Mouse (Mus musculus) G1E (cell line): Measurements from ENCODE around the gene Nlrp3. TPM values are rescaled to one million over a fixed set of nuclear protein-coding genes. Genes with fewer than 3 reads are reported as not detected.

Experiments
- ATAC-seq: 2 replicates; pipeline ENCODE4 v1.8.0; 2016; ENCODE audit warnings: mild to moderate bottlenecking; ENCODE audit not compliant: insufficient number of reproducible peaks, poor library complexity, low FRiP score, severe bottlenecking; ENCODE audit errors: extremely low read depth
- DNase-seq: peaks from one replicate; pipeline ENCODE4 v3.0.0; 2012; ENCODE audit warnings: low spot score
- H3K27me3 ChIP-seq: 2 replicates; pipeline ENCODE4 v1.6.1; 2012; ENCODE audit warnings: mild to moderate bottlenecking, low read length, inconsistent platforms; ENCODE audit not compliant: insufficient read depth
- H3K36me3 ChIP-seq: replicated peaks from 2 replicates; pipeline ENCODE3; 2012; ENCODE audit warnings: mild to moderate bottlenecking, inconsistent platforms
- H3K4me1 ChIP-seq: 2 replicates; pipeline ENCODE4 v1.6.1; 2012; ENCODE audit warnings: low read depth, low read length, inconsistent platforms, mixed read lengths; ENCODE audit not compliant: insufficient read depth
- H3K4me3 ChIP-seq: 2 replicates; pipeline ENCODE4 v1.5.1; 2012; ENCODE audit warnings: low read depth, mild to moderate bottlenecking, inconsistent platforms, low read length, moderate library complexity, mixed read lengths
- H3K9me3 ChIP-seq: replicated peaks from 2 replicates; pipeline ENCODE4 v1.6.1; 2012; ENCODE audit warnings: inconsistent platforms
- CTCF ChIP-seq: IDR thresholded peaks from 2 replicates; pipeline ENCODE4 v1.5.1; 2012; ENCODE audit warnings: low read depth, low read length, inconsistent platforms, mixed read lengths
- GATA1 ChIP-seq: IDR thresholded peaks from 2 replicates; pipeline ENCODE4 v1.6.1; 2012; ENCODE audit warnings: borderline replicate concordance, low read length, inconsistent platforms, mixed read lengths
- GATA2 ChIP-seq: IDR thresholded peaks from 2 replicates; pipeline ENCODE4 v1.6.1; 2012; ENCODE audit warnings: low read depth, low read length, inconsistent platforms, borderline replicate concordance
- POLR2AphosphoS5 ChIP-seq: IDR thresholded peaks from 2 replicates; pipeline ENCODE4 v1.6.1; 2012; ENCODE audit warnings: low read depth, low read length, inconsistent platforms; ENCODE audit not compliant: insufficient replicate concordance
- TAL1 ChIP-seq: conservative IDR thresholded peaks from 2 replicates; pipeline ENCODE4 v1.6.1; 2012; ENCODE audit warnings: low read depth, low read length, inconsistent platforms, mixed read lengths
- polyA plus RNA-seq: library from polyadenylated mRNA; stranded (reverse); fragments of >175 nt; gene quantifications from 2 replicates; pipeline ENCODE4 v1.2.3, GENCODE M21; 2012
- total RNA-seq, 2 experiments: library from RNA; stranded (forward) in 1 of 2; stranded (reverse) in 1 of 2; fragments of 200-1000 nt in 1 of 2; fragments of >200 nt in 1 of 2; fragmentation: Nextera tagmentation in 1 of 2; gene quantifications; 2 replicates each; pipeline ENCODE4 v1.2.3; 2014 to 2017

Gene Nlrp3
- total and polyA plus RNA-seq, 3 experiments = 0.71 TPM; not detected in 2

DNA sequence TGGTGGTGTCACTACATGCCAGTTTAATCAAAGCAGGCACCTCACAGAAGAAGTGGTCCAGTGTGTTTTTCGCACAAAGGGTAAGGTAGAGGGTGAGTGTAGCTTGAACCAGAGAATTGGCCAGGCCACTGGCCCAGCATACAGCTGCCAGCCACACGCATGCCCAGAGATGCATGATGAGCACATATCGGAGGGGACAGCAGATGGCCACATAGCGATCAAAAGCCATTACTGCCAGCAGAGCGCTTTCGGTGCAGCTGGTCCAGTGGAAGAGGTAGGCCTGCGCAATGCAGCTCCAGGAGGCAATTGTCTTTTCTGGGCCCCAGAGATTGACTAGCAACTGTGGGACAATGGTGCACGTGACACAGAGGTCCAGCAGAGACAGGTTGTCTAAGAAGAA lies 48.1 kb downstream of the Nlrp3 start:
- Histone ChIP-seq H3K4me3 (no peak overlapping the region), H3K27me3 (peaks cover 6% of the 10 kb centered on the region)

DNA sequence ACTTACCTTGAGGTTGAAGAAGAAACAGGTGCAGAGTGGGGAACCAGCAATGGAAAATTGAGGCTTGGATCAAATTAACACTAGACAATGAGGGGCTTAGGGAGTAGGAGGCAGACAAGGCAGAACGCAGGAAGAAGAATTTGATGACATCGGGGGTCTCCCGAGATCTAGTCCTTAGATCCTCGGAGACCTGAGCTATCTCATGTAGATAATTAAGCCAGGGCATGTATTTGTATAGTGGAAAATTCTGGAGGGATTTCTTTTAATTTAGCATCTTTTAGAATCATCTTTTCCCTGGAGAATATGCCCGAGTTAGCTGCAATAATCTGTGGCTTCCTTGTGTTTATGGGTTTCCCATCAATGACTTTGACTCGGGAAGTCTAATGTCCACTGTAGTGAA lies 51.8 kb downstream of the Nlrp3 start, which contains the start of gene Olfr223:
Gene Olfr223, minus strand, starts transcription at position 101 of the 400 bp plus-strand sequence.
- no peaks in the 10 kb centered on the region for H3K9me3 ChIP-seq
- H3K27me3 ChIP-seq = peaks cover 10% of the 10 kb centered on the region
- H3K4me1 ChIP-seq = no peaks in the 10 kb centered on the region
- TF ChIP-seq TAL1 (no peak), CTCF (no peak), GATA2 (no peak), GATA1 (no peak), POLR2AphosphoS5 (no peak)
- ATAC-seq (no peak), DNase-seq (no peak)
- no peak within 1 kb of the TSS for H3K4me3 ChIP-seq
- H3K36me3 ChIP-seq = no peaks in the 10 kb centered on the region

More for the DNA sequence above, 48.1 kb downstream of the Nlrp3 start:
- TF ChIP-seq GATA1 (no peak), POLR2AphosphoS5 (no peak), TAL1 (no peak), CTCF (no peak), GATA2 (no peak)
- ATAC-seq (no peak), DNase-seq (no peak)
- Histone ChIP-seq H3K4me1 (no peaks in the 10 kb centered on the region), H3K36me3 (no peaks in the 10 kb centered on the region), H3K9me3 (no peaks in the 10 kb centered on the region)

GRCm38 (mm10) chr11:59596091-59596490 lies 54.7 kb downstream of the Nlrp3 start:
- no peak for TF ChIP-seq TAL1
- TF ChIP-seq GATA2 = no peak
- TF ChIP-seq POLR2AphosphoS5 = no peak
- TF ChIP-seq GATA1 = no peak
- no peak for TF ChIP-seq CTCF
- Histone ChIP-seq H3K4me1 (no peaks in the 10 kb centered on the region), H3K36me3 (no peaks in the 10 kb centered on the region), H3K4me3 (no peak overlapping the region), H3K27me3 (peaks cover 8% of the 10 kb centered on the region; the same call in 1 of the 2 replicates), H3K9me3 (no peaks in the 10 kb centered on the region)
- peak; percentile 2 for DNase-seq
- ATAC-seq = no peak

GRCm38 (mm10) chr11:59596950-59597349 lies 55.6 kb downstream of the Nlrp3 start:
- Histone ChIP-seq H3K4me1 (no peaks in the 10 kb centered on the region), H3K36me3 (no peaks in the 10 kb centered on the region), H3K4me3 (no peak overlapping the region), H3K27me3 (peaks cover 8% of the 10 kb centered on the region; the same call in 1 of the 2 replicates), H3K9me3 (no peaks in the 10 kb centered on the region)
- DNase-seq (no peak), ATAC-seq (no peak)
- no peak for TF ChIP-seq GATA2
- TF ChIP-seq GATA1 = no peak
- TF ChIP-seq CTCF = no peak

DNA sequence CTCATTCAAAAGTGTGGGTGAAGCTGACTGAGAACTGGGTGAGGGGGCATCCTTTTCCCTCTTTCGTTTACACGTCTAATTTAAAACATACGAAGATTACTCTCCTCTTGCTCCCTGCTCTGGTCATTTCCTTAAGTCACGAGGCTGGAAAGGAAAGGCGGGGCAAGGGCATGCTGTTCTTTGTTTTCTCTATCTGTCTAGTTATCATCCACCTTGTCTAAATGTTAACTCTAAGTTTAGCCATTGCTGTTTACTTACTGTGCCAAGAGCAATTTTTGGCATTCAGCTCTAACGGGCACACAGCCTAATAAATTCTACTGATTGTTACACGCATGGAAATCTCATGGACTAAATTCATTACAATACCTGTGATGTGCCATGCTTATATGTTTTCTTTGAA lies 57.8 kb downstream of the Nlrp3 start:
- DNase-seq (no peak), ATAC-seq (no peak)
- TF ChIP-seq POLR2AphosphoS5 (no peak), GATA2 (no peak), TAL1 (no peak), GATA1 (no peak), CTCF (no peak)
- H3K4me1 ChIP-seq = no peaks in the 10 kb centered on the region
- no peak overlapping the region for H3K4me3 ChIP-seq
- H3K27me3 ChIP-seq = peaks cover 6% of the 10 kb centered on the region; the same call in 1 of the 2 replicates
- H3K36me3 ChIP-seq = no peaks in the 10 kb centered on the region
- no peaks in the 10 kb centered on the region for H3K9me3 ChIP-seq

DNA sequence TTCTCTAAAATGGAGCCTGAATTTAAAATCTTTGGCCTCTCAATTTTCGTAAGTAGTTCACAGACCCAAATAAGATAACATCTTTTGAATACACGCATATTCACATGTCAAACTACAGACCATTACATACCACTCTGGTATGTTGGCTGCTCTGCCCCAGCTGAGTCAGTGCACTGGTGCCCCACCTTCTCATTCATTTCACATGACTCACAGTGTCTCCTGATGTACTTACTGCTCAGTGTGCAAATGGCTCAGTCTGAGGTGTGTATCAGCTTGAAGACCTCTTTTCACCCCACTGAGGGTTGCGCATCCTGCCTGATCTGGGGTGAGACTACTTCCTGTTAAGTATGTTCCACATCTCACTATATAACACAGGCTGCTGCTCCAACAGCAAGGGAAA lies 59.5 kb downstream of the Nlrp3 start:
- 0 out of 2 replicates have a peak, but pooled peaks cover 3% of the 10 kb centered on the region for H3K27me3 ChIP-seq
- DNase-seq = no peak

DNA sequence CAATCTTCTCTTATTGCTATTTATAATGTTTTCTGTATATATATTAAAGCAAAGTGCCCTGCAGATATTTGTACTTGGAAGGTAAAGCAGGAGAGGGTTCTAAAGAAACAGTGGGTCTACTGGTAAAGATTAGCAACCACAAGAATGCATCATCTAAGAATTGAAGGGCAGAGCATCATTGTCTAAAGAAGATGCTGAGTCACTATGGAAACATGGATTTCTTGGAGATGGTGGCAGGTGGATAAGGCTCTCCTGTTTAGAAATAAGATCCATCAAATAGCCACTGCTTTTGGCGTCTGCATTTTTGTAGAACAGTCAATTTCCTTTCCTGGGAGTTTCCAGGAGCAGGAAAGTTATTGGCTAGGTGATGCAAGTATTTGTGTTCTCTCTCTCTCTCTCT lies 60.9 kb downstream of the Nlrp3 start:
- no peaks in the 10 kb centered on the region for H3K4me1 ChIP-seq
- H3K27me3 ChIP-seq = 0 out of 2 replicates have a peak, but pooled peaks cover 3% of the 10 kb centered on the region
- TF ChIP-seq TAL1 (no peak), GATA1 (no peak), POLR2AphosphoS5 (no peak), CTCF (no peak), GATA2 (no peak)
- H3K36me3 ChIP-seq = no peaks in the 10 kb centered on the region
- H3K4me3 ChIP-seq = no peak overlapping the region
- ATAC-seq (no peak), DNase-seq (no peak)
- no peaks in the 10 kb centered on the region for H3K9me3 ChIP-seq

More for the DNA sequence above, 59.5 kb downstream of the Nlrp3 start:
- no peak for ATAC-seq
- H3K4me3 ChIP-seq = no peak overlapping the region
- no peaks in the 10 kb centered on the region for H3K9me3 ChIP-seq
- H3K4me1 ChIP-seq = no peaks in the 10 kb centered on the region
- TF ChIP-seq CTCF = no peak
- H3K36me3 ChIP-seq = no peaks in the 10 kb centered on the region
